Mouse (Mus musculus) 3T3-L1 (cell line): ENCODE data around the gene Rbbp4.

Experiments used
- DNase-seq: peaks from one replicate; pipeline ENCODE4 v3.0.0-alpha.2; 2015; ENCODE audit warnings: low read depth, low spot score

Gene Rbbp4

DNA sequence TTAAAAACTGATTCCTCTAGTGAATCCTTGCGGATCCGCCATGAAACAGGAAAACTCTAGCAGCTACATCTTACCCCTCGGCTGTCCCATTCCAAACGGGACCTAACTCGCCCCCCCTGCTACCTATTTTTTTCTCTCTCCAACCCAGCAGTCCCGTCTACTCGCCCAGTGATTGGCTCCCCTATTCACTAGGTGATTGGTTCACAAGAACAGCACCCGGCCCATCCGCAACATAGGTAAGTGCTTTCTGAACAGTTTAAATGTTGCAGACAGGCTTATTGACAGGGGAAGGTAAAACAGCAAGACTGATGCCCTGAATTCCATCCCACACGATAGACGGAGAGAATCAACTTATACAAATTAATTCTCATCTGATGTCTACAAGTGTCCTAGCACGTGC is 18.0 kb upstream of the Rbbp4 start:
- DNase-seq = no peak

DNA sequence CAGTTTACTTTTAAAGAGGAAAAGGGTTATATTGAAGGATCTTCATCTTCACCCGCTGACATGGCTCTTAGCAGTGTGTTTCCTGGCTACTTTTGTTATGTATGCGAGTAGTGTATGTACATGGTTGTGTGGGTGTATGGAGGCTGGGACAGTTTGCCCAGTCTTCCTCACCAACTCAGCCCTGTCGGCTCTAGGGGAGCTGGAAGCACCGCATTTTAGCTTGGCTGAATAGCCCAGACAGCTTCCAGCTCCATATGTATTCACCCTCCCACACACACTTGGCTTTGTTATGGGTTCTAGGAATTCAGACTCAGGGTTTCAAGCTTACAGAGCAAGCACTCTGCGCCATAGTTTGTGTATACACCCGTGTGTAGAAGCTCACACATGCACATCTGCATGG is 15.9 kb upstream of the Rbbp4 start:
- DNase-seq = no peak

DNA sequence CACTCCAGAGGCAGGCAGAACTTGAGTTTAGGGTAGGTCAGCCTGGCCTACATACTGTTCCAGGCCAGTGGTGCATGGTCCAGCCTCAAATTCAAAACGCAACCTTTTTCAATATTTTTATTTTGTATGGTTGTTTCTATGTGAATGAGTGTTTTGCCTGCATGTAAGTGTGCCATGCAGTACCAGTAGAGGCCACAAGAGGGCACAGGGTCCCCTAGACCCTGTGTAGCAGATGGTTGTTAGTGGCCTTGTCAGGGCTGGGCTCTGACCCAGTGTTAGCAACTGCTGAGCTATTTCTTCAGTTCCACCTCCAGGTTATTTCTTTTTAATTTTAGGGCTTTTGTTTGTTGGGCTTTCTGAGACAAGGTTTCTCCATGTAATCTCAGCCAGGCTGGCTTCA is 15.5 kb upstream of the Rbbp4 start:
- peak; percentile 90 for DNase-seq

DNA sequence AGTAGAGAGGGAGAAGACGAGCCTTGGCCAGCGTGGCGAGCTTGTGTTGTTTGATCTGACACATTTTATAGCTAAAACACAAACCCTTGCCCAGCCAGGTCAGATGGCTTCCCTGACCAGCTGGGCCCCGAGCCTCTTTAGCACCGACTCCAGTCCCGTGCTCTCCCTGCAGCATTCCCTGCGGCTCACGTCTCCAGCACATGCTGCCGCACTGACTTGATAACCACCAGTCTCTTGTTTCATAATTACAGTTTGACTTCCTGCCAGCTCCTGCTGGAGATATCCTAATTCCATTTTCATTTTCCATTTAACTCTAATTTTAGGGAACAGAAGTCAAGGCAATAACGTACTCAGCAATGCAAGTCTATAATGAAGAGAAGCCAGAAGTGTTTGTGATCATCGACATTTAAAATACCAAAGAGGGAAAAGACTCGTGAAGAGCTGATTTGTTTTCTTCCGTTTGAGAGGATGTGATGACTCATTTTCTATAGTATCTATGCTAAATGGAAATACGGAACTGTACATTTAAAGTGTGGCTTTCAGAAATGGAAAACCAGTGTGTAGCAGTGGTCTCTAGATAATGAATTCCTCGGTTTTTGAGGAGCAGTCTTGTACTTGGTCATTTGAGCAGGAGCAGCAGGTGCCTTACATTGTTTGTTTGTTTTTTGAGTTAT is 11.4 kb upstream of the Rbbp4 start:
- no peak for DNase-seq

DNA sequence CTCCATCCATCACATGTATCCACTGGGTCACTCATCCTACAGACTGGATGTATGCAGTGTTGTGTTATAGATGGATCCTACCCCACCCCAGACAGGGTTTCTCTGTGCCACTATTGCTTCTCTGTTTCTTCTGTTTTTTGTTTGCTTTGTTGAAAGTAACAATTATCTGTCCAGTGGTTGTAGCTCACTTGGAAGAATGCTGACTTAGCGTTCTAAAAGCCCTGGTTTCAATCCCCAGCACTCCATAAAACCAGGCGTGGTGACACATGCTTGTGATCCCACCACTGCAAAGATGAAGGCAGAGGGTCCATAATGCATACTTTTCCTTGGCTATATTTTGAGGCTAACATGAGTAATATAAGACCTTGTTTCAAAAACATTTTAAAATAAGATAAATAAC is 7.5 kb upstream of the Rbbp4 start:
- no peak for DNase-seq

DNA sequence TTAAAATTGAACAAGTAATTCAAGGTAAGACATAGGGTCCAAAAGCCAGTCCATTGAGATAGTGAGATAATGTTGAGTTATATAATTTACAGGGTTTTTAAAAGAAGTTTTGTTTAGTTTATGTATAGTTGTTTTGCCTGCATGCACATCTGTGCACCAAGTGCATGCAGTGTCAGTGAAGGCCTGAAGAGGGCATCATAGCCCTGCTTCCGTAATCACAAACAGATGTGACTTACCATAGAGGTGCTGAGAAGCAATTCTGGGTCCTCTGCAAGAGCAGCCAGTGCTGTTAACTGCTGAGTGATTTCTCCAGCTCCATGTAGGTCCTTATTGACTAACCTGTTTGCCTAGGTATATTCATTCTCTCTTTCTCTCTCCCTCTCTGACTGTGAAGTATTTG is 6.7 kb upstream of the Rbbp4 start:
- DNase-seq = no peak

DNA sequence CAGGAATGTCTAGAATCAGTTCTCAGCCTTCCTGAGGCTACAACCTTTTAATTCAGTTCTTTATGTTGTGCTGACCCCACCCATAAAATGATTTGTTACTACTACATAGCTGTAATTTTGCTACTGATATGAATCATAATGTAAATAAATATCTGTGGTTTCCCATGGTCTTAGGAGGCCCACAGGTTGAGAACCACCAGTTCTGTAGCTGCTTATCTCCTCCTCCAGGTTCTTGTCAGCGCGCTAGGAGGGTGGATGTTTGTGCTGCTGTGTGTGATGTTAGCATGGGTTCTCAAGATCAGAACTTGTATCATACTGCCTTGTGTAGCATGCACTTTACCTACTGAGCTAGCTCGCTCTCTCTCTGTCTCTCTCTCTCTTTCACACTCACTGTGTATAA is 4.6 kb upstream of the Rbbp4 start:
- DNase-seq = peak; percentile 52

DNA sequence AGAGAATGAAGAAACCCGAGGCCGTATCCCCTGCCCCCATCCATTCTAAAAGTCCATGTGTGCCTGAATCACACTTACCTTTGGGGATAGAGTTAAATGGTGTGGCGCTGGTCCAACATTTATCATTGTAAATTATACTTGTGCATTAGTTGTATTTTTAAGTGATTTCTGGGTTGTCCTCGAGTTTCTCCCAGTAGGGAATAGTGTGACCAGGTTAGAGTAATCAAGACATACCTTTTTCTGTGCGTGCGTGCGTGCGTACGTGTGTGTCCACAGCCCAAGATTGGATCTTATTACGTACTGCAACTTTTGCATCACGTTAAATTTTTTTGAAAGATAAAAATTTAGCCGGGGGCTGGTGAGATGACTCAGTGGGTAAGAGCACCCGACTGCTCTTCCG is 1.1 kb upstream of the Rbbp4 start:
- DNase-seq = peak; percentile 60

DNA sequence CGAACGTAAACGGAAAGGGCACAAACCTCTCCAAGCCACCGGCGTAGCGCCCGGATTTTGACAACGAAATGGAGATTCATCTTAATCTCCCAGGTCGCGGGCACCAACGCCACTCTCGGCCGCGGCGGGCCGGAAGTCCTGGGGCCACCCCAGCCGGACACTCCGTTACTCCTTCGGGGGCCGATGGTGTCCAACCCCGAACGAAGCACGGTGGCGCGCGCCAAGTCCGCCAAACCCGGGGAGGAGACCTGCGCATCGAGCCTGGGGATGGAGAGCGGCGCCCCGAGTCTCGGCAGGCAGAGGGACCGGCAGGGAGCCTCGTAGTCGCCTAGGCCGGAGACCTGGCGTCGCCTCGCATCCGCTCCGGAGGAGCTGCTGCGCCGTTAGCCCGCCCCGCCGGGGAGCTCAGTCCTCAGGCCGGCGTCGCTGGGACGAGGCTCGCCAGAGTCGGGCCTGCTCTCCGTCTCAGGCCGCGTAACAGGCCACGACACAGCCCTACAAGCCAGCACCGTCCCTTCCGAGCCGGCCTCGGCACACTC is 424 bp downstream of the Rbbp4 start:
- DNase-seq = no peak

DNA sequence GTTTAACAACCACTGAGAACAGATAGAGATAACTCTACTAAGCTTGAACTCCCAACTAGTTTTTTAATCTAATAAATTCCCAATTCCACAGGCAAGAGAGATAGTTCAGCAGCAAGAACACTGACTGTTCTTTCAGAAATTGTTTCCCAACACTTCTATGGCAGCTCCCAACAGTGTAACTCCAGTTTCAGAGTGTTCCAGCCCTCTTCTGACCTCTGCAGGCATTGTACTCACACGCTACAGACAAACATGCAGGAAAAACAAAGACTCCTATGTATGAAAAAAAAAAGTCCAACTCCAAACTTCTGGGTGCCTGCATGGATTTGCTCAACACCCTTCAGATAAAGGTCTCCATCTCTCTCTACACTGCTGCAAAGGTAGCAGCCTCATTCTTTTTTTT is 2.3 kb downstream of the Rbbp4 start:
- peak; percentile 28 for DNase-seq

DNA sequence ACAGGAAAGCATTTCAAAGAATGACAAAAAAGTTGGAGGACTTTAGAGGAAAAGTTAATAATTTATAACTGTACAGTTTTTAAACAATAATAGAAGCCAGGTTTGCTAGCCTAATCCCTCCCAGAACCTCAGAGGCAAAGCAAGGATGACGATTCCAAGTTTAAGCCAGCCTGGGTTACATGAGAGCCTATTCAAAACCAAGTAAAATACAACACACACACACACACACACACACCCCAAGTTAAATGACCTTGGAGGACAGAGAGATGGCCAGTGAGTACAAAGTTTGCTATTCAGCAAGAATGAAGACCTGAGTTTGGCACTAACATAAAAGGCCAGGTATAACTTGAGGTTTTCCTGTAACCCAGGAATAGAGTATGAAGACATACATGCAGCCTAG is 9.0 kb downstream of the Rbbp4 start:
- no peak for DNase-seq

DNA sequence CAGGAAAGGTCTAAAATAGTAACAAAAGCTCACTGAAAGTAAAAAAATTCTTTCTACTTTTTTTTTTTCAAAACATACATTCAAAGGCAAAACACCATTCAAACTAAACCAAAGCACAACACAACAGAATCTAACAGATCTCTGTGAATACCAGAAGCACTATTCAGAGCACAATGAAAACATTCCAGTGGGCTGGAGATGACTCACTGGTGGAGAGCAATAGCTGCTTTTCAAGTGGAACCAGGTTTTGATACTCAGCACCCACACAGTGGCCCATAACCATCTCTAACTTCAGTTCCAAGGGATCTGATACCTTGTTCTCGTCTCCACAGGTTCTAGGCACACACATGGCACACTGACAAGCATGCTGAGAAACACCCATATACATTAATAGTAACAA is 10.4 kb downstream of the Rbbp4 start:
- peak; percentile 91 for DNase-seq

DNA sequence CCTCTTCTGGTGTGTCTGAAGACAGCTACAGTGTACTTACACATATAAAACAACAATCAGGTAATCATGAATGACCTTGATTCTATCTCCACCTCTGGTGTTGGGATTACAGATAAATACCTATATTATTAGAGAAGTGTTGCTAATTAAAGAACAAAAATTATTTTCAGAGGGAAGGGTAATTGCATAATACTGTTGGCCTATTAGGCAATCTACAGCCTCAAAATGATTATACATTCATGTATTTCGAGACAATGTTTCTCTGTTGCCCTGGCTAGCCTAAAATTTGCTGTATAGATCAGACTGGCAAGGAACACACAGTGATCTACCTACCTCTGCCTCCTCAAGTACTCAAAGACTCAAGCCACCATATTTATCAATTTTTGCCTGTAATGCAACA is 11.7 kb downstream of the Rbbp4 start:
- DNase-seq = no peak

DNA sequence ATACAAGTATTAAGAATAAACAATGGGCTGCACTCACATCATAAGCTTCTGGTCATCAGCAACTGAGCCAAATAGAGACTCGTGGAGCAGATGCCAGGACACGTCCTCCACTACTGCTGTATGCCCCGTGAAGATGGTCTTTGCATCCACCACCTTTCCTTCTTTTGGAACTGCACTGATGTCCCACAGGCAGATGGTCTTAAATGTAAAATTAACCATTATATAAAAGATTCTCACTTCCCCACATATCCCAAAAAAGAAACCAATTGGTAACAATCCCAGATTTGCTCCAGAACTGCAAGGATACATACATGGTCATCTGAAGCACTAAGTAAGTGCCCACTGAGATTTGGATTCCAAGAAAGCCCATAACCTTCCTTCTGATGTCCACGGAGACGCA is 13.1 kb downstream of the Rbbp4 start:
- no peak for DNase-seq

DNA sequence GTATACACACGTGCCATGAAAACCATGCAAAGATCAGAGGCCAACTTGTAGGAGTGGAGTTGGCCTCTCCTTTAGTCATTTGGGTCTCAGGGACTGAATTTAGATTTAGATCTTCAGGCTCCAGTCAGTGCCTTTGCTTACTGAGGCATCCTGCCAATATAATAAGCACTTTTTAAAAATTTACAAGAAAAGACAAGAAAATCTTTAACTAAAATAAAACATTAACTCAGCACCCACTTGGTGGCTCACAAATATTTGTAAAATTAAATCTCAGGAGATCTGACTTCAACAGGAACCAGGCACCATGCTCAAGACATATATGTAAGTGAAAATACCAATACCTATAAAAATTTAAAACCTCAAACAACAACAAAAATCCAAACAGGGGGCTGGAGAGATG is 14.3 kb downstream of the Rbbp4 start:
- DNase-seq = no peak

DNA sequence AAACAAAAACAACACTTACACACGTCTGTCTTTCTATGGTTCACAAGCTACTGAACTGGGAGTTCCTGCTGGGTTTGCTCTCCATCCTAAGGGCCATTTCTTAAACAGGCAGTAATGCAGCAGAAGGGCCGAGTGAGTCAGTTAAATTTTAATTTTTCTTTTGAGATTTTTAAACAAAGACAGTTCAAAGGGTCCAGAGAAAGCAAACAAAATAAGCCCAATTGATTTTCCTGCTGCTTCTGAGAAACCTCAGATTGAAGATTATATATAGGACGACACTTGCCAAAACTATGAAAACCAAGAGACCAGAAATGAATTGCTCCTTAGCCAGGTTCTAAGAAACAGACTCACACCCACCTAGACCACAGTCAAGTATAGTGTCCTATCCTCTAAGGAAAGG is 21.3 kb downstream of the Rbbp4 start:
- DNase-seq = no peak

DNA sequence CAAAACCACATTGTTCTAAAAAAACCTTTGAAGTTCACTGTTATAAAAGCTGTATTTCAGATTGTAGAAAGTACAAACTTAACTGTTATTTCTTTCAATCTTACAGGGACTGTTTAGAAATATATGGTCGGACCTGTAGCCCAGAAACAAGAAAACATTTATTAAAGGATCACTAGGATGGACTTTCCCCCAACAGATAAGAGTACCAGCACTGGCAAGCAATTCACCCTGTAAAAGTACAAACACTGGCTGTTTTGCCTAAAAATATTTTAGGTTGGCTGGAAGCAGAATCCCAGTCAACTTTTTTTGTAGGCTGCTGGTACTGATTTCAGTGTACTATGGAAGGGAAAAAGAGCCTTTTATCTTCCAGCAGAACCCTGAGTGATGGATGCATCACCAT is 27.2 kb downstream of the Rbbp4 start:
- DNase-seq = no peak

DNA sequence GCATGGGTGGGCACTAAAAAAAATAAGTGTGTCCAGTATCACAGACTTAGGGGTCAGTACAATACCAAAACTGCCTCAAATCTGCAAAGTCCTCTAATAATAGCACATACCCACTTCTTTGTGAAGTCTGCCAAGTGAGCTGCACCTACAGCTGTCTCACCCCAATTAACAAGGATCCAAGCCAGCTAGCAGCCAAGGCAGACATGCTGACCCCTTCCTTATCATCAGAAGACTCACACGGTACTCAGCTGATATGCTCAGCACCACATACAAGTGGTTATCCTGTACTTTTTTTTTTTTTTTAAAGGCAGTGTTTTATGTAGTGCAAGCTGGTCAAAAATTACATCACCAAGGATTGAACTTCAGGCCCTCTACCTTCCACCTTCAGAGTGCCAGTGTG is 30.9 kb downstream of the Rbbp4 start:
- peak; percentile 36 for DNase-seq

DNA sequence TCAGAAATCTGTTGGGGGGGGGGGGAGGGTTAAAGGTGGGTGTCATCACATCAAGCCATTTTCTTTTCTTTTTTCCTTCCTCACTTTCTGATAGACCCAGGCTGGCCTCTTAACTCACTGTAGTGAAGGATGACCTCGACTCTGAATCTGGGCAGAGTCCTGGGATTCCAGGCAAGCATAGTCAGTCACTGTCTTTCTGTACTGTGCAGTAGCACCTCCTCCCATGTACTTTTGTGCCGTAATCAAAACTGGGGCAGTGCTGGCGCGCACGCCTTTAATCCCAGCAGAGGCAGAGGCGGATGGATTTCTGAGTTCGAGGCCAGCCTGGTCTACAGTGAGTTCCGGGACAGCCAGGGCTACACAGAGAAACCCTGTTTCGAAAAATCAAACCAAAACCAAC is 31.4 kb downstream of the Rbbp4 start:
- peak; percentile 79 for DNase-seq

DNA sequence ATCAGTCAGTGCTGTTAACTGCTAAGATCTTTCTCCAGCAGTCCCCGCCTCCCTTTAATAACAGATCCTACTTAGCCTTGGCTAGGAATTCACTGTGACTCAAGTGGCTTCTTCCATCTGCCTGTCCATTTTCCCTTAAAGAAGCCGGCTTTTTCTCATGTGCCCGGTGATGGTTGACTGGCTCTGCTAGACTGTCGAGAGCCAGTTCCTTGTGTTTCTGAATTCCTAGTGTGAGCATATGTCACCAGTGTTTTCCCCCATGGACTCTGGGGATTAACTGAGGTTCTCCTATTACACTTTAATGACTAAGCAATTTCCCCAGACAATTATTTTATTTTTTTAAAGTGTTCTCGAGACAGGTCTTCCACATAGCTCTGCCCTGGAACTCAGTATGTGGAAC is 31.8 kb downstream of the Rbbp4 start:
- peak; percentile 91 for DNase-seq

DNA sequence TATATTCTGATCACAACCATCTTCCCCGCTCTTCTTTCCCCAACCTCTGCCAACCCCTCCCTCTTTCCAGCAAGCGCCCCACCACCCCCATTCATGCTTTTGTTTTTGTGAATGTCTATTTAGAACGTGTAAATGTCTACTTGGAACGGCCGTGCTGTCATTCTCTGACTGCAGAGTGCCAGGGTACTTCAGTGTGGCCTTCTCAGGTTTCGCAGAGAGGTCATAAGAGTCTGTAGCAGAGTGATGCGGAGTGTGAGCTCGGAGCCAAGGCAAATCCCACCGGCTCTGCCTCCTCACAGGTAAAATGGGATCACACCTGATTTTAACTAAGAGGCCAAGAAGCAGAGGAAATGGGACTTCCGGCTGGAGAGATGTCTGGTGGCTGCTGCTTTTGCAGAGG is 36.0 kb downstream of the Rbbp4 start:
- DNase-seq = no peak

DNA sequence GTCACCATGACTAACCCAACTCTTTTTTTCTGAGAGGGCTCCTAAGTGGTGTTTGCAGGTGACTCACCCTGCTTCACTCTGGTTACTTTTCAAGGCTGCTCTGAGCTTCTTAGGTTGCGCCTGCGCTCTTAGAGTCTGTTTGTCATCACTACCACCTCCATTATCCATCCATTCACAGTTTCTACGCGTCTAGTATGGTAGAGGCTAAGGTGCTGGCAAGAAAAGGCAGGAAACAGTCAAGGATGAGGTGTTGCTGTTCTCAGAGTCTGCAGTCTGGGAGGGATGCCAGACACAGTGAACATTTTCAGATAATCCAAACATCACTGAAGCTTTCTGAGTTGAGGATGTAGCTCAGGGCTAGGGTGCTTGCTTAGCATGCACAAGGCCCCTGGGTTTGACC is 37.4 kb downstream of the Rbbp4 start:
- peak; percentile 51 for DNase-seq

DNA sequence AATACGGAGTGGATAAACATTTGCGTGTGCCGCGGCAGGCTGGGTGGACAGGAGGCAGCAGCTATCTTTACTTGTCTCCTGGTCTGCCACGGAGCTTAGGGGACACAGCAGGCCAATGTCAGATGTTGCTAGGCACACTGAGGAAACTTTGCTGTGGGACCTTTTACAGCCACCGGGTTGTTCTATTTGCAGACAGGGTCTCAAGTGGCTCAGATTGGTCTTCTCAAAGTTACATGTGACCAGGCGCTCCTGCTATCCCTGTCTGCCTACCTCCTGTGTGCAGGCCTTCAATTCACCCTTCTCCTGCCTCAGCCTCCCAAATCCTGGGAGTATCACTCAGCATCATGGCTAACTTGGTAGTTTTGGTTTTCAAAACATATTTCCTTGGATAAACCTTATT is 39.1 kb downstream of the Rbbp4 start:
- no peak for DNase-seq

DNA sequence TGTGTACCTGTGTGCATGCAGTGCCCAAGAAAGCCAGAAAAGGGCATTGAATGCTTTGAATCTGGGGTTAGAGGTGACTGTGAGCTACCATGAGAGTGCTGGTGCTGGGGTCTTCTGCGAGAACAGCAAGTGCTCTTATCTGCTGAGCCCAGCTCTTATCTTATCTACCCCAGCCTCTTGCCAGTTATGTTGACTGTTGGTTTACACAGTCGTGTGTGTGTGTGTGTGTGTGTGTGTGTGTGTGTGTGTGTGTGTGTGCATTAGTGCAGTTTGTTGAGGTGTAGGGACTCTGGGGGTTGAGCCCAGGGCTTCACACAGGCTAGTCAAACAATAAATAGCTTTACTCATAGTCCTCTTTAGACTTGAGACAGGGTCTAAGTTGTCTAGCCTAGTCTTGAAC is 40.0 kb downstream of the Rbbp4 start:
- no peak for DNase-seq
